Mouse (Mus musculus) testis, postnatal 14 days (tissue): Measurements from ENCODE around the gene Gpr4.

Experiments
- DNase-seq: peaks from one replicate; pipeline ENCODE4 v3.0.0; 2021; ENCODE audit warnings: low spot score

Gene Gpr4

DNA sequence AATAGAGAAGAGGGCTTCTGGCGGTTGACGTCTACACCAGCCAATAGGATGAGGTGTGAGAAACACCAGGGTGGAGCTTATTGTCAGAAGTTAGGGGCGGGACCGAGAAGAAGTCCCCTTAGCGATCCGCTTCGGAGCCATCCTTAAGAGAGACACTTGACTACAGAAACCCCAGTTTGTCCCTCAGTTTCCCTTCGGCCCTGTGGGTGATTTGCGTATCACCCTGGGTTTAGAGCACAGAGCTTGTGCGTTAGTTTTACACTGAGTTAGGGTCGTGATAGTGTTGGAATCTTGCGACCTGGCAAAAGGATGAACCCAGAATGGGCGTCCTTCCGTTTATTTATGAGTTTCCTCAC is 16.4 kb downstream of the Gpr4 start:
- DNase-seq: no peak

DNA sequence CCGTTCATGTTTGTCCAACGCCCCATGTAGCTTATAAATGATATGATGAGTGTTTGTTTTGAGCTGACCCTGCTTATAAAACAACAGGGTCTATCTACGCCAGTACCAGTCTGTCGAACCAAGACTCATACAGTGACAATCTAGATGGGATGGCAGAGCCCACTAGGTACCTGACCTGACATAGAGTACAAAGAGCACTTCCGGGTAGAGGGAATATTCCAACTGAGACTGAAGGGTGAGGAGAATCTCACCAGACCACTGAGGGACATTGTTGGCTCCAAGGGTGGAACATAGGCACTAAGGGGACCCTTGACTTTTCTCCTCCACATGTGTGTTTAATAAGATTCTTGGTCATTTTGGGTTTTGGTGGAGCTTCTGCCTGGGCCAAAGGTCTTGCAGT is 17.1 kb downstream of the Gpr4 start:
- DNase-seq: no peak

DNA sequence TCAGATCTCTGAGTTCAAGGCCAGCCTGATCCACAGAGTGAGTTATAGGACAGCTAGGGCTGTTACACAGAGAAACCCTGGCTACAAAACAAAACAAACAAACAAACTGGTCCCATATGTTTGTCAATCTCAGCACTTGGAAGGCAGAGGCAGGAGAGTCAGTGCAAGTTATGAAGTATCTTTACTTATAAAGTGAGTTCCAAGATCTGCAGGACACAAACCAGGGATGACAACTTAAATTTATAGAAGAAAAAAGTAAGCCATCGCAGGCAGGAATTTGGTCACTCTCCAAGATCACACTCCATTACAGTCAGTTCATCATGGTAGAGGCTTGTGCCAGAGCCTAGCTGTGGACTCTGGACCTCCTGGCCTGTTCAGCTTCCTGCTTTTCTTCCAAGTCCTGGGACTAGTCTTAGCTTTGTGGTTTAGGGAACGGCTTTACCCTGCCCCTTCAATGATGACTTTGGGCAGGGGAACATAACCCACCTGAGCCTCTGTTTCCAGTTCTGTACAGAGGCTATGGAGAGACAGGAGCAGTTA is 17.8 kb downstream of the Gpr4 start:
- no peak for DNase-seq

DNA sequence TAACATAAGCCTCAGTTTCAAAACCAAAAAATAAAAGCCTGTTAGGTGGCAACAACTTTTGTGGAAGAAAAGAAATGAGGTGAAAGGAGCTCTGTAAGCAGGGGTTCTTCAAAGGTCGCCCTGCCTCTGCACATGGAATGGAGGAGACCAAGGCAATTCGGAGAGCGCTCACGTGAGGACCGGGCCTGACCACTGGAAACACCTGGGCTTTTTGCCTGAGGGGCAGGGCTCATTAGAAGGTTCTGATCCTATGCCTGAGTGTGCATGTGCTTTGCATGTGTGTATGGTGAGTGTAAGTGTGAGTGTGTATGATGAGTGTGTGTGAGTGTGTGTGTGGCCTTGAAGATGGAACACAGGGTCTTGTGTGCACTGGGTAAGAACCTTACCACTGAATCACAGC is 18.6 kb downstream of the Gpr4 start:
- no peak for DNase-seq

DNA sequence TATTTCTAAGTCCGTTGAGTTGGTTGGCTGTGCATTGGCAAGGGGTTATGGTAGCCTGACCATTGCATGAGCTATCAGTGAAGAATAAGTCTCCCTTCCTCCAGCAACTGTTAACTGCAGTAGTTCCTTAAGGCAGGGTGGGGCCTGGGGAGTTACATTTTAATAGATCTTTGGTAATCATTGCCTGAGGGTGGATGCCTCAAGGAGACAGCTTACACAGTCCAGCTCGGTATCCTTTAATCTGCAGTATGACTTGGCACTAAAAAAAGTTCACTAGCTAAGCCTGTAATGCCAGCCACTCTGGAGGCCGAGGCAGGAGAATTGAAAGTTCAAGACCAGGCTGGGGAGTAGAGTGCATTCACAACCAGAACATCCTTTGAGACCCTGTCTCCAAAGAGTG is 19.5 kb downstream of the Gpr4 start:
- DNase-seq: no peak

DNA sequence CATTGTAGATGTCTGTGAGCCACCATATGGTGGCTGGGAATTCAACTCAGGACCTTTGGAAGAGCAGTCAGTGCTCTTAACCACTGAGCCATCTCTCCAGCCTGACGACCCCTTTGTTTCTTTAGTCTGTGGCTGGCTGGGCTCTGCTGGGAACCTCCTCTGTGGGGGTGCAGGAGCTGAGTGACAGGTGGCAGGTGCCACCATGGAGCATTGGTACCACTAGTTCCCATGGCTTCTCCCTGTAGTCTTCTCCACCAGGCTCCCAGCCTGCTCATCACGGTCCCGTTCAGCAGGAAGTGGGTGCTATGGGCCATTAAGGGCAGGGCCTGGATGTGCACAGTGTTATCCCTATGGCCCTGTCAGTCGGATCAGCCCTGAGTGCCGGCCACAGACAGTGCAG is 22.3 kb downstream of the Gpr4 start:
- no peak for DNase-seq

DNA sequence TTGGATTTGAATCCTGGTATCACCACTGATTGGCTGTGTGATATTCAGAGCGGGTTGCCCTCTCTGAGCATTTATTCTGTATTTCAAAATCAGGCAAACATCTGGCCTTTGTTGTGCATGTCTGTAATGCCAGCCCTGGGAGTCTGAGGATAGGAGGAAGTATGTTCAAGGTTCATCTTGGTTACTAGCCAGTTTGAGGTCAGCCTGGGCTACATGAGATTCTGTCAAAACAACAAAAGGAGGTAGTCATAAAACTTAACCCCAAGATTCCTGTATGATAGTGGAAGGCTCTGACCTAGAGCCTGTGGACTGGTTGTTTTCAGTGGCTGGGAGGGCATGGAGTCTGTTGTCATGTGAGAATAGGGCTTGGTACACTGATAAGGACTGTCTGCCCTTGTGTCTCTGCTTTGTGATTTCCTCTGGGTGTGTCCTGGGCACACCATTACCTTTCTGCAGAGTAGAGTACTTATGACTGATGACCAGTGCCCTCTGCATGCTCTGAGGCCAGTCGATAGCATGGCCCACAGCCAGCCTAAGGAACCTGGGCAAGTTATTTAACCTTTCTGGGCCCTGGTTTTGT is 22.8 kb downstream of the Gpr4 start:
- DNase-seq: no peak

DNA sequence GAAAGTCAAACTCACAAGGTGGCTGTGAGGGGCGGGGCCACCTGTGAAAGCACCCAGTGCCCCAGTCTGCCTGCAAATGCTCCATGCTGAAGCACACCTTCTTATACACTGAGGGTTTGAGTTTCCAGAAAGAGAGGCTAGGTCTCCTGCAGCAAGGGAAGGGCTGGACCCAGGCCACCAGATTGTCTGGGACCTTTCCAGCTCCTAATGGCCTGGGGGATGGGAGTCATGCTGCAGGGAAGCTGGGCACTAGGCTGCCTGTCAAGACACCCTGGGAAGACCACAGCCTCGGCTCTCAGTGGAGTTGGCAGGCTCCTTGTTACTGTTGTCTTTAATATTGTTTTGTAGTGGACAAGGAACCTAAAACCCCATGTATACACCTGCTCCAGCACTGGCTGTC is 24.1 kb downstream of the Gpr4 start:
- no peak for DNase-seq

DNA sequence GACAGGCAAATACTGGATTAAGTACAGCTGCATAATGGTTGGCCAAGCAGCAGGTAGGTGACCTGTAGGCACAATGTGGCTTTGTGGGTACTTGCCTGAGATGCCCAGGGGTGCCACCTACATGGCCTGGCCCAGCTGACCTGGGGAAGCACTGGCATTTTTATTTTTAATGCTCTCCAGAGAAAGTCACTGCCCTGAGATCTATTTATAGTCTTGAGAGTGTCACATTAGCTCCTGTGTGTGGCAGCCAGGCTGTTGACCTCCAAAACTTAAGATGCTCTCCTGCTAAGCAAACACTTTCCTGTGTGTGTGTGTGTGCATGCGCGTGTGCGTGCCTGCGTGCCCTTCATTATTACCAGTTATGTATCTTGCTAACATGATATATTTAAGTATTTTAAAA is 26.0 kb downstream of the Gpr4 start:
- DNase-seq: no peak

DNA sequence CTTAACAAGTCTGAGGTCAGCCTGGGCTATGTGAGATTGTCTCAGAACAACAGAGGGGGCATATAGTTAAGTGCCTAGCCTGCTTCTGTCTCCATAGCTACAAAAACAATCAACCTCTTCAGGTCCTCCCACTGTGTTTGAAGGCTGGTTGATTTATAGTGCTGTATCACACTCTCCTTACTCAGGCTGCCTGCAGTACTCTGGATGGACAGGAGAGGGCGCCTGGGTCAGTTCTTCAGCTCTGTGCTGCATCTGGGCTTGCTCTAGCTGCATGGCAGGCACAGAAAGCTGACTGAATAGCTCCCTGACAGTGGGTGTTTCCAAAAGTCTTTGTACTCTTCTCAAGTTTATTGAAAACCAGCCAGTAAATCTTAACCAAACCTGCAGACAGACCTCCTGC is 27.1 kb downstream of the Gpr4 start:
- peak; percentile 67 for DNase-seq

DNA sequence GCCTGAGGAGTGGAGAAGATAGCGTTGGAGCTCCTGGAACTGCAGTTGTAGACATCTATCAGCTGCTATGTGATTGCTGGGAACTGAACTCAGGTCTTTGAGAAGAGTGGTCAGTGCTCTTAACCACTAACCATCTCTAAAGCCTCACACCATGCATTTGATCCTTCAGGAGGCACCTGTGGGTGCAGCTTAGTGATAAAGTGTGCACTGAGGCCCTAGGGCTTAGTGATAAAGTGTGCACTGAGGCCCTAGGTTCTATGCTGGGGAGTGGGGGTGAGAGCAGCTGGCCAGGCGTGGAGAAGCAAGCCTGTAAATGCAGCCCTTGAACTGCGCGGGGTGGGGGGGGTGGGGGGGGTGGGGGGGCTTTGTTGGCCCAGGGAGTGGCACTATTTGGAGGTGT is 27.6 kb downstream of the Gpr4 start:
- no peak for DNase-seq

DNA sequence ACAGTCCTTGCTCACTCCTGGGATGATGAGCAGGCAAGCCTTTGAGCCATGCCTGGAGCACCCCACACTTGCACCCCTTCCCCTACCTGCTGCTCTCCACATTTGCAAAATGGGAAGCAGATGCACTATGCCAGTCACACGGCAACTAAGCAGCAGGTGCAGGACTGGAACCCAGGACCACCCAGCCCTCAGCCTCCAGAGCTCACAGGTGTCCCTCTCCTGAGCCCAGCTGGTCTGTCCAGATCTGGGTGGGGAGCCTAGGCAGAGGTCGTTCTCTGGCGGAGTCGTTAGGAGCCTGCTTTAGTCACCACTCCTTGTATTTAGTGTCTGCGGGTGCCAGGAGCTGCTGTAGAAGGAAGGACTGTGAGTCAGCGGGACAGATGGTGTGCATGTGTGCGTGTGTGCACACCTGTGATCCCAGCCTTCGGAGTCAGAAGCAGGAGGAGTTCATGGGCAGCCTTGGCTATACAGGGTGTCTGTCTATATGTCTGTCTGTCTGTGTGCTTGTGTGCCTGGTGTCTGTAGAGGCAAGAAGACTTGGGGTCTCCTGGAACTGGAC is 28.6 kb downstream of the Gpr4 start:
- no peak for DNase-seq

DNA sequence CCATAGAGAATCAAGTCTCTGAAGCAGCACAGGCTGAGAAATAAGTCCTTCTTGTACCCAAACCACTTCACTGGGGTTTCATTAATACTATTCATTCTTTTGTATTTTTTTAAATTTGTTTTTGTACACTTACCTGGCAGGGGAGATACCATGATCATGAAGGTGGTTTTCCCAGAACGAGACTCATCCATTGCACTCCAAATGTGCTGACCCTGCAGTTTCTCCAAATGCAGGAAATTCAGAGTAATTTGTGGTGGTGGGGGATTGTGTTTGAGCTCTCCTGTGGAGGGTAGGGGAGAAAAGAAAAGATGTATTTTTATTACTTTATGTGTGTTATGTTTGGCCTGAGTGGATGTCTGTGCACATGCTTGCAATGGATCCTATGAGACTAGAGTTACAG is 29.7 kb downstream of the Gpr4 start:
- no peak for DNase-seq

DNA sequence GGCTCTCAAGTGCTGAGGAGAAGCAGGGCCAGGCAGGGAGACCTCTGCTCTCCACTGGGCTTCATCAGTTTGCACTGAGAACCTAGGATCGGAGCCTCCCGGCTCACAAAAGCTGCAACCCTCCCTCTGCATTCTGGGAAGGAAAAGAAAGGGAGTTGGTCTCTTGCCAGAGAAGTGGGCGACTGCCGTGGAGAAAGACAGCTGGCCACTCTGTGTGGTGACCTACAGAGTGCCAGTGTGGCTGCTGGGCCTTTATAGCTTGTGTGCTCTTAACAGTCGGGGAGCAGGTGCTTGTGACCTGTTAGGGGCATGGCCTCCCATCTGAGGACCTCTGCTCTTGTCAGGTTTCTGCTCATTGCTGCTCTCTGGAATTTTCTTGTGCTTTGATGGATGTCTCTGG is 31.5 kb downstream of the Gpr4 start:
- DNase-seq: no peak

DNA sequence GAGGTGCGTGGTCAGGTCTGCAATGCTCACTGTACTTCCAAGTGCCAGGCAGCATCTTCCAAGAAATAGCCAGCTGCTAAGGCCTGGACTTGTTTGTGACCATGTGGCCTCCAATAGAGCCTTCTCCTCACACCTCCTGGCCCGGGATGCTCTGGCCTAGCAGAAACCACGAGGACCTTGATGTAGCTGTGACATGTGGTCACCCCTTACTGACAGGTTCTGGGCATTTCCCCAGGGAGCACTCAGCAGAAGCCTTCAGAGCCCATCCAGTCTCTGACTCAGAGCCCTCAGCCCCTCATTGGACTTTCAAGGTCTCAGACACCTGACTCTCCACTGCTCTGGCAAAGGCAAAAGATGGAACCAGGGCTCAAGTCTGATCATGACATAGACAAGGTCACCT is 32.7 kb downstream of the Gpr4 start:
- no peak for DNase-seq

DNA sequence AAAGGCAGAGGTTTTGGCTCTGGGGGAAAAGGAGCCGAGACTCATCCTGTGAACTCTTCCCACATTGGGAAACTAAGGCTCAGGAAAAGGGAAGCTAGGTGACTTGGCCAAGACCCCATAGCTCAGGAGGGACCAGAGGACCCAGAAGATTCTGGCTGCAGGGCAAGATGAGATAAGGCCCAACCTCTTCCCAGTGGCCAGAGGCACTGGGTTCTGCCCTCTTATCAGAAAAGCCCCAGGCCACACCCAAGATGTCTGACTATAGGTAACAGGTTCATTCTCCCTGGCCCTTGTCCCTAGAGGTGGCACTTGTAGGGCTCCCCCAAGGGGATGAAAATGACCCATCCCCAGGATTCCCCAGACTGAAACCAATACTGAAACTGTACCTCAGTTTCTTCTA is 34.5 kb downstream of the Gpr4 start:
- DNase-seq: no peak

DNA sequence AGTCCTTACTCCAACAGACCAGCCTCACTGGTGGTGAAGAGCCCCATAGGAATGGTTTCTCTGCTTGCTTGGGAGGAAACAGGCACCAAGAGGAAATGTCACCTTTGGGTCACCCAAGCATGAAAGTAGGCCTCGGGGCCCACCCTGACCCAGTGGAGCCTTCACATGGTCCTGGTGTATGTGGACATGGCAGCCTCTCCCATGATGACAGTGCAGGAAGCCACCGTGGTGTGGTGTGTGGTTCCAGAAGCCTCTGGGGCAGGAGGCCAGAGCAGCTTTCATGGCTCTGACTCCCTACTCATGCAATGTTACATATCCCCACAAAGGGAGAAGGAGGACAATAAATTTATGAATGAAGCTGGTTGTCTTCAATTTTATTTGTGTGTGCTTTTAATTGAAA is 35.2 kb downstream of the Gpr4 start:
- DNase-seq: no peak

DNA sequence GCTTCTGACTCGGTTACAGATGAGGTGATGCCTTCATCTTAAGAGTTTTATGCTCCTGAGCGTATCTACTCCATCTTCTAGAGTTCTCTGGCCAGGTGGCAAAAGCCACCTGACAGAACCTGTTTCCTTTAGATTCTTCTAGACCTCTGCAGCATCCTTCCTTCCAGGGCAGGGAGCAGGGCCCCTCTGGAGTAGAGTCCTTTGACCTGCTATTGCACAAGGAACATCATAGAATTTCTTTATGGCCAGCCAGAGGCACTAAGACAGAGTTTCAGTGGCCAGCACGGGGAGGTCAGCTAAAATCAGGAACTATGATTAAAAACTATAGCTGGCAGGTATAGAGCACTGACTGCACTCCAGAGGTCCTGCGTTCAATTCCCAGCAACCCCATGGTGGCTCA is 39.7 kb downstream of the Gpr4 start:
- no peak for DNase-seq

DNA sequence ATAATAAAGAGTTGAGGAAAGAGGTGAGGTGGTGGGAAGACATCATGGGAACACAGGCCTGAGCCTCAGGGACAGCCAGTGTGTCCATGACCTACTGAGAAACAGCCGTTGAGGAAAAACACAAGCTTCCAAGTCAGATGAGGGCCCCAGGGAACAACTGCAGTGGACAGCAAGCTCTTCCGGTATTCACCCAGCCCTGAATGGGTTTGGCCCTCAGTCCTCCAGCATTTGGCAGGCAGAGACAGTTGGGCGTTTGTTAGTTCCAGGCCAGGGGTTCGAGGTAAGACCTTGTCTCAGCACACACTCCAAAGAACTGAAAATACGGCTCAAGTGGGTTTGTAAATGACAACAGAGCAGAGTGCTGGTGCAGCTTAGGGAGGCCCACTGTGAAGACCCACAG is 41.1 kb downstream of the Gpr4 start:
- DNase-seq: no peak

DNA sequence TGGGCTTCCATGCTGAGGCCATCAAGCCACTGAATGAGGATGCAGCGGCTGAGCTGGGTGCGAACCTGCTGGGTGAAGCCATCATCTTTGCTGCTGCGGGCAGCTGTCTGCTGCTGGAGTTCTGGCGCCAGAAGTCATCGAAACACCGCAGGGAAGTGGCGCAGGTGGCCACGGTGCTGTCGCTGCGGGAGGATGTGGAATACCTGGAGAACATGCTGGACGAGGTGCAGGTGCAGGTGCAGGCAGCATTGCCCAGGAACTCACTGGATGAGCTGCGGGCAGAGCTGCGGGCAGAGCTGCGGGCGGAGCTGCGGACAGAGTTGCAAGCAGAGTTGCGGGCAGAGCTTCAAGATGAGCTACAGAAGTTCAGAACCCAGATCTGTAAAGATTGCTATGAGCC is 43.1 kb downstream of the Gpr4 start:
- no peak for DNase-seq

DNA sequence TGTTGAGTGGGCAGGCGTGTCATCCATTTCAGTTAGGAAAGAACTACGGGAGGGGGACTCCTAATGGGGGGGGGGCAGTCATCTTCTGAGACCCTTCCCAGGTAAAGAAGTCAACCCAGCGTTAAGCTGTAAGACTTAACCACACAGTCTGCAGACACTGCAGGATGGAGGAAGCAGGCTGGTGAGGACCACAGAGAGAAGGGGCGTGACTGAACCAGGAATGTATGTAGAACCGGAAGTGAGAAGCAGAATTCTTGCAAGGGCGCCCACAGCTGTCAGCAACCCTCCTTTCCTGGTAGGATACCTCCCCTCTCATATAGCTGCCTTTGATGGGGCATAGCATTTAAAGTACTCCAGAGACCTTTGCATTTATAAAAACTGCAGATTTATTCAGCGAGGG is 44.2 kb downstream of the Gpr4 start:
- DNase-seq: no peak

DNA sequence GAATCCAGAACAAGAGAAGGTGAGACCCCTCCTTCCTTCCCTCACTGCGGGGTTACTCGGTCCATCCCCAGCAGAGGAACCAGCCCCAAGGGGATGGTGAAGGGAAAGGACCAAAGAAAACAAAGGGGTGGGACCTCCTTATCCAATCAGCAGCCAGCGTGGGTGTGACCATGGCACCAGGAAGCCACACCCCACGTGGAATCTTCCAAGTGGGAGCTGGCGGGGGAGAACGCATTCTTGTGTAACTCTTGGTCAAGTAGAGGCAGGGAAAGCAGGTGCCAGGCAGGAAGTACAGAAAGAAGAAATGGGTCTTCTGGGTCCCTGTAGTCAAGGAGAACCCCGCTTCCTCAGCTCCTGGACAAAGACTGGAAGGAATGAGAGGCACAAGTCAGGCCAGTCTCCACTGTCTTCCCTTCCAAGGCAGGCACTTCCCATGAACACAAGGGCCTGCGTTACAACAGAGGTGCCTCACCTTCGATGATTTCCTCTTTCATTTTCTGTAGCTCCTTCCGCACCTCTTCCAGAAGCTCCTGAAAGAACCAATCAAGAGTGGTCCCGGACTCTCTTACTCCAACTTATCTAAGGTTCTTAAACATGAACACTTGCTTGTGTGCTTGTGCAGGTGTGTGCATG is 45.2 kb downstream of the Gpr4 start:
- DNase-seq: peak; percentile 73

DNA sequence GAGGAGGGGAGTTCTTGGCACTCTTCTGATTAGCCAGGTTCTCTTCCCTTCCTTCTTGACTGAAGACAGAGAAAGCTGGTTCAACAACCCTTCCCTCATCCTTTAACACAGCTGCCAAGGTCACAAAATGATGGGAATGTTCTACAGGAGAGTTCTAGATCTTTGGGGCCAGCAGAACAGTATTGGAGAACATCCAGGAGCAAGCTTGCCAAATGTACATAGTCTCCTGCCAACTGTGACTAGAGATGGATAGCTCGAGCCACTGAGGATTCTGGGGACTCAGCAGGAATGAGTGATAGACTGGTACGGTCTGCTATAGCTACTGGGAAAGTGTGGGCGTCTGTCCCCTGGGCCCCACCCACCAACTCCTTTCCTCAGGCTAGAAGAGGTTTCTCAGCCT is 46.0 kb downstream of the Gpr4 start:
- no peak for DNase-seq

DNA sequence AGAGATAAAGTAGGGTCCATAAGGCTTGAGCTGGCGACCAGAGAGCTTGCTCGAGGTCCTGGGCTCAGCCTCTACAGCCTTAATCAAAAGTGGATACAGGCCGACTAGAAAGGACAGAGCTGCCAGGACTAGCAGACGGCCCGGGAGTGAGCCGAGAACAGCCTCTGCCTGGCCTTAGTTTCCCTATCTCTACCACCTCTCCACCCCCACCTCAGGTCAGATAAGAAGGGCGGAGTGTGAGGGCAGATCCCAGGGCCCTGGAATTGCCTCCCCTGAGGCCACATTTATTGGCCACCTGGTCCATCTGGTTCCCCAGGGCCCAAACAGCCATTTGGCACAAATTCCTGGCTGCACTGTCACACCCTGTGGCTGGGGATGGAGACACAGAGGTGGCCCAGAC is 52.8 kb downstream of the Gpr4 start:
- DNase-seq: no peak
